Mouse (Mus musculus) forebrain, postnatal 0 days (tissue): ENCODE results near the gene Kifc1. TPM values are rescaled to one million over a fixed set of nuclear protein-coding genes. Genes with fewer than 3 reads are reported as not detected.

Experiments
- ATAC-seq: fragments of 200-750 bp; cut with Nextera tagmentation; 2 replicates; pipeline ENCODE4 v1.8.0; 2017; ENCODE audit warnings: mild to moderate bottlenecking, moderate library complexity
- DNase-seq: peaks from one replicate; pipeline ENCODE4 v3.0.0-alpha.2; 2015
- H3K27ac ChIP-seq: fragments of 300-500 bp; sonication (generic); 2 replicates; pipeline ENCODE4 v1.5.1; 2014; ENCODE audit warnings: low read depth, mild to moderate bottlenecking, antibody characterized with exemption, low read length, moderate library complexity, mixed read lengths
- H3K27me3 ChIP-seq: fragments of 300-500 bp; sonication (generic); 2 replicates; pipeline ENCODE4 v1.6.1; 2014; ENCODE audit warnings: mild to moderate bottlenecking, low read length, mixed read lengths; ENCODE audit not compliant: insufficient read depth
- H3K36me3 ChIP-seq: fragments of 300-500 bp; sonication (generic); 2 replicates; pipeline ENCODE4 v1.6.1; 2014; ENCODE audit warnings: mild to moderate bottlenecking, moderate library complexity; ENCODE audit not compliant: insufficient read depth
- H3K4me1 ChIP-seq: fragments of 300-500 bp; sonication (generic); 2 replicates; pipeline ENCODE4 v1.6.1; 2014; ENCODE audit warnings: antibody characterized with exemption; ENCODE audit not compliant: insufficient read depth
- H3K4me2 ChIP-seq: fragments of 300-500 bp; sonication (generic); 2 replicates; pipeline ENCODE4 v1.6.1; 2014; ENCODE audit warnings: low read depth, mild to moderate bottlenecking, moderate library complexity
- H3K4me3 ChIP-seq: fragments of 300-500 bp; sonication (generic); 2 replicates; pipeline ENCODE4 v1.5.1; 2014; ENCODE audit warnings: low read depth, low read length, mixed read lengths
- H3K9ac ChIP-seq: fragments of 300-500 bp; sonication (generic); 2 replicates; pipeline ENCODE4 v1.6.1; 2014; ENCODE audit warnings: mild to moderate bottlenecking
- H3K9me3 ChIP-seq: fragments of 300-500 bp; sonication (generic); 2 replicates; pipeline ENCODE4 v1.6.1; 2016; ENCODE audit warnings: low read length
- CTCF ChIP-seq: sonication (generic); IDR thresholded peaks from 2 replicates; pipeline ENCODE4 v1.5.1; 2016; ENCODE audit warnings: antibody characterized with exemption, control low read depth, low read depth
- WGBS: fragments of 180-500 bp; shearing (Covaris S2); extraction: QIAGEN DNeasy Blood & Tissue Kit; methylation state at CpG from one replicate; pipeline ENCODE4 v1.1.7; 2014; 5-methylcytosine and 5-hydroxymethylcytosine counted together
- polyA plus RNA-seq: library from polyadenylated mRNA; unstranded; fragments of >200 nt; fragmentation: Nextera tagmentation; extraction: Ambion mirVana; gene quantifications from 2 replicates; pipeline ENCODE4 v1.2.1, GENCODE M21; 2015
- total RNA-seq: library from RNA; depleted of rRNA; stranded (reverse); fragments of >200 nt; gene quantifications from 2 replicates; pipeline ENCODE4 v1.2.3, GENCODE M21; 2014; rRNA removed

The Kifc1 gene
- total RNA-seq (4.3 and 4.7 TPM in 2 replicates), polyA plus RNA-seq (1.3 and 1.4 TPM in 2 replicates)

DNA sequence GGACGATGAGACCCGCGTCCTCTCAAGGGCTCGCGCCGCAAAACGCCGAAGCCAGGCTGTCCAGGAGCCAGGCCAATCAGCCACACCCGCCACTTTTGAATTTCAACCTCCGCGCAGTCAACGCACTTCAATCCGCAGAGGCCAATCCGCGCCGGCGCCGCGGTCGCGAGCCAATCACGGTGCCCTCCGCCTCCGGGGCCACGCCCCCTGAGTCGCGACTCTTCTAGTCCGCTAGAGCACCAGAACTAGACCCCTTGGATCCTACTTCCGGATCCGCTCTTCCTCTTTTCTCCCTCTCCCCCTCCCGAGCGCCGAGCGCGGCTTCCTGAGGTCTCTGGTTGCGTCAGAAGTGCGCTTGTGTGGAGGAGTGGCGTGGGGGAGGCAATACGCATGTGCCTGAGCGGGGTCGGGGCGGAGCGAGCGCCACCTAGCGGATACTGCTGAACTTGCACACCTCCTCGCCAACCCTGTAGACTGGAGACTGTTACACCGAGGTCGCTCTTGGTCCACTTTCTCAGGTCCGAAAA is at the start of gene Kifc1:
Gene Kifc1, minus strand, starts transcription at position 129 of the 527 bp plus-strand sequence.
- under 1% methylated on average over 49 of the region's 49 CpGs for WGBS

DNA sequence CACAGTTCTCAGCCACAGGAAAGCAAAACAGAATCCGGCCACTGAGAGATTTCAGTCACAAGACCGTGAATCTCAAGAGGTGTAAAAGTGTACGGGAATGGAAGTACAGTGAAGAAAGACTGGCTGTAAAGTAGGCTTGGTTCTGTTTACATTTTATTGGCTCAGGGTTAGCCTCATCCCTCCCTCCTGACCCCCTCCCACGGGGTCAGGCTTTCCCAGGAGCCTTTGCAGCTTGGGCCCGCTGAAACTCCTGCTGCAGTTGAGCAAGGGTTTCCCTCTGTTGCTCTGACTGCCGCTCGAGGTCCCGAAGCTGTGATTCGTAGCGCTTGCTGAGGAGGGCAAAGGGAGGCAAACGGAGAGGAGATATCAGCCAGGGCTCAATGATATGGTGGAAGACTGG is 48.3 kb upstream of the Kifc1 start:
- no peaks in the 10 kb centered on the region for H3K9me3 ChIP-seq
- TF ChIP-seq CTCF, result no peak
- no peak for ATAC-seq
- H3K4me1 ChIP-seq, result peaks cover 12% of the 10 kb centered on the region
- no peak for DNase-seq
- H3K36me3 ChIP-seq, result peaks cover 31% of the 10 kb centered on the region
- no peak overlapping the region for H3K4me3 ChIP-seq
- H3K27me3 ChIP-seq, result no peaks in the 10 kb centered on the region
- H3K9ac ChIP-seq, result no peak overlapping the region
- no peak overlapping the region for H3K27ac ChIP-seq
- 87% methylated on average over 11 of the region's 11 CpGs for WGBS
- no peak overlapping the region for H3K4me2 ChIP-seq

More for the DNA sequence above, at the start of gene Kifc1:
- Histone ChIP-seq H3K4me1 (no peaks in the 10 kb centered on the region), H3K4me3 (peak within 1 kb of the TSS; percentile 44), H3K27ac (no peak within 1 kb of the TSS), H3K27me3 (no peaks in the 10 kb centered on the region), H3K9me3 (no peaks in the 10 kb centered on the region), H3K4me2 (peak within 1 kb of the TSS; percentile 71), H3K36me3 (no peaks in the 10 kb centered on the region), H3K9ac (peak within 1 kb of the TSS; percentile 6)
- TF ChIP-seq CTCF, result peak; percentile 99
- DNase-seq, result peak; percentile 100
- ATAC-seq, result peak; percentile 100

DNA sequence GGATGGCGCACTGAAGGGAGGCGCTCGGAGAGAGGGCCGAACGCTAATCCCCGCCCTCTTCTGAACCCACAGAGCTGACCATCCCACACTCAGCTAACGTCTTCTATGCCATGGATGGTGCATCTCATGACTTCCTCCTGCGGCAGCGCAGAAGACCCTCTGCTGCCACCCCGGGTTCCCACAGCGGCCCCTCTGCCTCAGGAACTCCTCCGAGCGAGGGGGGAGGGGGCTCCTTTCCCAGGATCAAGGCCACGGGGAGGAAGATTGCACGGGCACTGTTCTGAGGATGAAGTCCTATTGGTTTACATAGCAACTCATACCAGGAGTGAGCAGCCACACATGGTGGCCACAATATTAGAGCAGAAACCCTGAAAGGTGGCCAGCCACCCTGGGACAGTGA is 46.5 kb upstream of the Kifc1 start:
- no peak for ATAC-seq
- no peak for DNase-seq
- Histone ChIP-seq H3K4me1 (peaks cover 12% of the 10 kb centered on the region), H3K27me3 (no peaks in the 10 kb centered on the region), H3K4me2 (no peak overlapping the region), H3K4me3 (no peak overlapping the region), H3K9me3 (no peaks in the 10 kb centered on the region), H3K9ac (no peak overlapping the region), H3K27ac (no peak overlapping the region), H3K36me3 (peaks cover 27% of the 10 kb centered on the region)
- WGBS, result 85% methylated on average over 15 of the region's 15 CpGs
- TF ChIP-seq CTCF, result no peak

DNA sequence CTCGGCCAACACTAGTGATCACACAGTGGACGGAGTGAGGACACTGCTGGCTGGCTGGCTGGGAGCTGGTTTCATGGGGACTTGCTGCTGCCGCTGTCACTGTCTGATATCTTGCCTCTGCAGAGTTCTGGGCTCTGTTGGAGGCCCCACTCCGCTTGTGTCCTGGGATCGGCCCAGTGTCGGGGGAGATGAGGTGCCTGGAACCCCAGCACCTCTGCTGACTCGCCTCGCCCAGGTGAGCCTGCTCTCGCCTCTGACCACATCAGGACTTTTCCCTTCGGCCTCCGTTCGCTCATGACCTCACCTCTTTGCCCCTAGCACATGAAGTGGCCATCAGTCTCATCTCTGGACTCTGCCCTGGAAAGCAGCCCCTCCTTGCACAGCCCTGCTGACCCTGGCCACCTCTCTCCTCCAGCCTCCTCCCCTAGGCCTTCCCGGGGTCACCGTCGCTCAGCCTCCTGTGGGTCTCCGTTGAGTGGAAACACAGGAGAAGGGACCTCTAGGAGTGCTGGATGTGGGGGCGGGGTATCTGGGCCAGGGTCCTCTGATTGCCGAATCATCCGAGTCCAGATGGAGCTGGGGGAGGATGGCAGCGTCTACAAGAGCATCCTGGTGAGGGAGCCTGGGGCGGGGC is 45.1 kb upstream of the Kifc1 start:
- WGBS, result 91% methylated on average over 21 of the region's 21 CpGs
- H3K4me3 ChIP-seq, result no peak overlapping the region
- H3K27ac ChIP-seq, result no peak overlapping the region
- no peaks in the 10 kb centered on the region for H3K9me3 ChIP-seq
- H3K4me1 ChIP-seq, result peaks cover 6% of the 10 kb centered on the region; the same call in 1 of the 2 replicates
- peaks cover 27% of the 10 kb centered on the region for H3K36me3 ChIP-seq
- no peak overlapping the region for H3K4me2 ChIP-seq
- no peak for ATAC-seq
- TF ChIP-seq CTCF, result no peak
- H3K27me3 ChIP-seq, result no peaks in the 10 kb centered on the region
- no peak overlapping the region for H3K9ac ChIP-seq
- no peak for DNase-seq

DNA sequence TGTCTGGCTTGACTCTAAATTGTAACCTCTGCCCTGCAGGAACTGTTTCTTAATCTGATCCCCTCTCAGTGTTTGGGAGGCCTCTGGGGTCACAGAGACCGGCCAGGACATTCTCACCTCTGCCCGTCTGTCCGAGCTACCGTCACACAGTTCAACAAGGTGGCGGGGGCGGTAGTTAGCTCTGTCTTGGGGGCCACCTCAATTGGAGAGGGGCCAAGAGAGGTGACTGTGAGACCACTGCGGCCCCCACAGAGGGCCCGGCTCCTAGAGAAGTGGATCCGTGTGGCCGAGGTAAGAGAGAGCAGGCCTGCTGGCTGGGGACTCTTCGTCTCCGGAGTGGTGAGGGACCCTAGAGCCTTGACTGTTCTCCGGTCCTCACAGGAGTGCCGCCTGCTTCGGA is 42.5 kb upstream of the Kifc1 start:
- Histone ChIP-seq H3K9ac (no peak overlapping the region), H3K27me3 (no peaks in the 10 kb centered on the region), H3K4me1 (peaks cover 3% of the 10 kb centered on the region; the same call in 1 of the 2 replicates), H3K36me3 (peaks cover 27% of the 10 kb centered on the region), H3K9me3 (no peaks in the 10 kb centered on the region), H3K4me2 (no peak overlapping the region), H3K4me3 (no peak overlapping the region), H3K27ac (no peak overlapping the region)
- DNase-seq, result no peak
- WGBS, result 95% methylated on average over 15 of the region's 15 CpGs
- no peak for ATAC-seq
- no peak for TF ChIP-seq CTCF

DNA sequence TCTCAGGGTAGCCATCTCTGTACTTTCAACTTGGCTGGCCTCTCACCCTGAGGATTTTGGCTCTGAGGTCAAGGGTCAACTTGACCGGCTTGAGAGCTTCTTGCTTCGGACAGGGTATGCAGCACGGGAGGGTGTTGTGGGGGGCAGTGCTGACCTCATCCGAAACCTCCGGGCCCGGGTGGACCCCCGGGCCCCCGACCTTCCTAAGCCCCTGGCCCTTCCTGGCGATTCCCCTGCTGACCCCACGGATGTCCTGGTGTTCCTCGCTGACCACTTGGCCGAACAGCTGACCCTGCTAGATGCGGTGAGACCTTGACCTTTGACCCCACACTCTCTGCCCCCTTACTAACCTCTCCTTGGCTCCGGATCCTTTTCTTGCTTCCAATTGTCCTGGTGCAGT is 42.0 kb upstream of the Kifc1 start:
- ATAC-seq (no peak), DNase-seq (no peak)
- Histone ChIP-seq H3K9me3 (no peaks in the 10 kb centered on the region), H3K4me2 (no peak overlapping the region), H3K4me3 (no peak overlapping the region), H3K27me3 (no peaks in the 10 kb centered on the region), H3K27ac (no peak overlapping the region), H3K9ac (no peak overlapping the region), H3K4me1 (peaks cover 3% of the 10 kb centered on the region; the same call in 1 of the 2 replicates), H3K36me3 (peaks cover 30% of the 10 kb centered on the region)
- no peak for TF ChIP-seq CTCF
- 91% methylated on average over 13 of the region's 14 CpGs for WGBS

DNA sequence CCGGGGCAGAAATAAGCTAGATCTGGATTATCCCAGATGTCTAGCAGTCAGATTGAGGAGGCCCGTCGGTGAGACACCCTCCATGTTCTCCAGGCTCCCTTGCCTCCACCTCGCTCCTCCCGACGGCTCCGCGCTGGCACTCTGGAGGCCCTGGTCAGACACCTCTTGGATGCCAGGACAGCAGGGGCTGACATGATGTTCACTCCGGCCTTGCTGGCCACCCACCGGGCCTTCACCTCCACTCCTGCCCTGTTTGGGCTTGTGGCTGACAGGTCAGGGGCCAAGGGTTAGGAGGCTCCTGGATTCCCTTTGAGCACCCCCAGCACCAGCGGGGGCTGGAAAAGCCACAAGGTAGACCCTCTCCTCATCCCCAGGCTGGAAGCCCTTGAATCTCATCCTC is 41.5 kb upstream of the Kifc1 start:
- Histone ChIP-seq H3K36me3 (peaks cover 25% of the 10 kb centered on the region), H3K27ac (no peak overlapping the region), H3K9me3 (no peaks in the 10 kb centered on the region), H3K27me3 (no peaks in the 10 kb centered on the region), H3K4me1 (peaks cover 3% of the 10 kb centered on the region; the same call in 1 of the 2 replicates), H3K4me2 (no peak overlapping the region), H3K4me3 (no peak overlapping the region), H3K9ac (no peak overlapping the region)
- no peak for TF ChIP-seq CTCF
- DNase-seq (no peak), ATAC-seq (no peak)
- WGBS, result 94% methylated on average over 11 of the region's 11 CpGs
